Mouse (Mus musculus): ENCODE data around the gene Zbtb16.

DNA sequence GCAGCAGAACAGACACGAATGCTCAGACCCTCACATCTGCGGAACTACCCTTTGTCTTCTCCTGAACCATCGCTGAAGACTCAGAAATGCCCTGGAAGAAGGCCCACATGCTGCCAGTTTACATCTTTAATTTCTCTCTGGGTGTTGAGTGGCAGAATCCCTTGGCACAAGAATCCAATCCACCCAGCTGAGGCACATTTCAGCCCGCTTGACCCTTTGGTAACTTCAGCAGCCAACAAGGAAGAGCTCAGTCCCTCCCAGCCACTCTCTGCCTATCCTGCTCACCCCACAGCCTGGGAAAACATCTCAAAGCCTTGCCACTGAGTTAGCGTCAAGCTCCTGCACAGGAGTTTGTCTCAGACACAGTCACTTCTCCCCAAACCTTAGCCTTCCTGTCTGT is 162.2 kb downstream of the Zbtb16 start:
- no peak for TF ChIP-seq CTCF (IDR thresholded peaks at IDR 0.05; ENCODE audit: low read depth)
- no peak for TF ChIP-seq EP300 (IDR thresholded peaks at IDR 0.05; ENCODE audit: low read depth)
